Mouse (Mus musculus): ENCODE measurements around the gene Gp1ba. TPM values are rescaled to one million over a fixed set of nuclear protein-coding genes. Genes with fewer than 3 reads are reported as not detected.

The Gp1ba gene
- polyA plus RNA-seq, 1 experiment from 2014 or later, result 0.07 TPM

- 95% methylated on average over 9 of the region's 9 CpGs for WGBS
- ATAC-seq, result no peak
- peaks cover 42% of the 10 kb centered on the region for H3K36me3 ChIP-seq (ENCODE audit: control insufficient read depth, insufficient read depth)
Measured at GRCm38 (mm10) chr11:70664741-70665140, 25.8 kb downstream of the Gp1ba start.

GRCm38 (mm10) chr11:70666687-70667086 lies 27.8 kb downstream of the Gp1ba start:
- H3K36me3 ChIP-seq (ENCODE audit: control insufficient read depth, insufficient read depth), result peaks cover 51% of the 10 kb centered on the region
- TF ChIP-seq CTCF (IDR thresholded peaks at IDR 0.05; ENCODE audit: low read depth), result no peak
- no peaks in the 10 kb centered on the region for H3K9me3 ChIP-seq (ENCODE audit: control insufficient read depth)
- WGBS, result 96% methylated on average over 8 of the region's 8 CpGs
- no peak for ATAC-seq
- no peaks in the 10 kb centered on the region for H3K4me1 ChIP-seq (replicated peaks; ENCODE audit: control insufficient read depth, insufficient read depth, low read length)
- no peak overlapping the region for H3K4me2 ChIP-seq (replicated peaks; ENCODE audit: low read depth)
- H3K9ac ChIP-seq (ENCODE audit: low read depth, low read length), result no peak overlapping the region
- H3K27me3 ChIP-seq (replicated peaks; ENCODE audit: control insufficient read depth, insufficient read depth, low read length), result no peaks in the 10 kb centered on the region
- no peak overlapping the region for H3K4me3 ChIP-seq (ENCODE audit: low read depth, low read length)
- H3K27ac ChIP-seq (ENCODE audit: low read depth, low read length), result no peak overlapping the region

More at GRCm38 (mm10) chr11:70664741-70665140, 25.8 kb downstream of the Gp1ba start:
- peak; percentile 44 for TF ChIP-seq CTCF (IDR thresholded peaks at IDR 0.05; ENCODE audit: low read depth)
- Histone ChIP-seq H3K4me3 (ENCODE audit: low read depth, low read length) (no peak overlapping the region), H3K27me3 (replicated peaks; ENCODE audit: control insufficient read depth, insufficient read depth, low read length) (no peaks in the 10 kb centered on the region), H3K4me2 (replicated peaks; ENCODE audit: low read depth) (no peak overlapping the region), H3K4me1 (replicated peaks; ENCODE audit: control insufficient read depth, insufficient read depth, low read length) (no peaks in the 10 kb centered on the region), H3K27ac (ENCODE audit: low read depth, low read length) (no peak overlapping the region), H3K9me3 (ENCODE audit: control insufficient read depth) (no peaks in the 10 kb centered on the region), H3K9ac (ENCODE audit: low read depth, low read length) (no peak overlapping the region)

GRCm38 (mm10) chr11:70667271-70668150 lies 28.6 kb downstream of the Gp1ba start:
- H3K36me3 ChIP-seq (ENCODE audit: control insufficient read depth, insufficient read depth), result peaks cover 45% of the 10 kb centered on the region
- 53% methylated on average over 14 of the region's 14 CpGs for WGBS

GRCm38 (mm10) chr11:70668335-70668770 lies 29.4 kb downstream of the Gp1ba start:
- H3K27me3 ChIP-seq (replicated peaks; ENCODE audit: control insufficient read depth, insufficient read depth, low read length), result no peaks in the 10 kb centered on the region
- WGBS, result under 1% methylated on average over 15 of the region's 15 CpGs
- H3K36me3 ChIP-seq (ENCODE audit: control insufficient read depth, insufficient read depth), result peaks cover 40% of the 10 kb centered on the region
- H3K9me3 ChIP-seq (ENCODE audit: control insufficient read depth), result no peaks in the 10 kb centered on the region
- ATAC-seq, result peak; percentile 29
- peak overlapping the region; percentile 32 for H3K9ac ChIP-seq (ENCODE audit: low read depth, low read length)
- no peaks in the 10 kb centered on the region for H3K4me1 ChIP-seq (replicated peaks; ENCODE audit: control insufficient read depth, insufficient read depth, low read length)
- peak overlapping the region; percentile 63 for H3K4me3 ChIP-seq (ENCODE audit: low read depth, low read length)
- peak overlapping the region; percentile 93 for H3K4me2 ChIP-seq (replicated peaks; ENCODE audit: low read depth)
- no peak for TF ChIP-seq CTCF (IDR thresholded peaks at IDR 0.05; ENCODE audit: low read depth)
- H3K27ac ChIP-seq (ENCODE audit: low read depth, low read length), result no peak overlapping the region

More at GRCm38 (mm10) chr11:70667271-70668150, 28.6 kb downstream of the Gp1ba start:
- H3K4me3 ChIP-seq (ENCODE audit: low read depth, low read length), result peak overlapping the region; percentile 63
- ATAC-seq, result no peak
- no peaks in the 10 kb centered on the region for H3K9me3 ChIP-seq (ENCODE audit: control insufficient read depth)
- no peaks in the 10 kb centered on the region for H3K4me1 ChIP-seq (replicated peaks; ENCODE audit: control insufficient read depth, insufficient read depth, low read length)
- H3K4me2 ChIP-seq (replicated peaks; ENCODE audit: low read depth), result peak overlapping the region; percentile 93
- no peak overlapping the region for H3K27ac ChIP-seq (ENCODE audit: low read depth, low read length)
- H3K9ac ChIP-seq (ENCODE audit: low read depth, low read length), result no peak overlapping the region; the same call in 1 of the 2 replicates
- no peaks in the 10 kb centered on the region for H3K27me3 ChIP-seq (replicated peaks; ENCODE audit: control insufficient read depth, insufficient read depth, low read length)
- no peak for TF ChIP-seq CTCF (IDR thresholded peaks at IDR 0.05; ENCODE audit: low read depth)

- peak within 1 kb of the TSS; percentile 63 for H3K4me3 ChIP-seq (ENCODE audit: low read depth, low read length)
- H3K4me2 ChIP-seq (replicated peaks; ENCODE audit: low read depth), result peak within 1 kb of the TSS; percentile 93
- H3K9me3 ChIP-seq (ENCODE audit: control insufficient read depth), result no peaks in the 10 kb centered on the region
- under 1% methylated on average over 44 of the region's 44 CpGs for WGBS
- H3K36me3 ChIP-seq (ENCODE audit: control insufficient read depth, insufficient read depth), result peaks cover 40% of the 10 kb centered on the region
- H3K27ac ChIP-seq (ENCODE audit: low read depth, low read length), result peak within 1 kb of the TSS; percentile 88
- ATAC-seq, result peak; percentile 98
- H3K4me1 ChIP-seq (replicated peaks; ENCODE audit: control insufficient read depth, insufficient read depth, low read length), result no peaks in the 10 kb centered on the region
- TF ChIP-seq CTCF (IDR thresholded peaks at IDR 0.05; ENCODE audit: low read depth), result no peak
- H3K27me3 ChIP-seq (replicated peaks; ENCODE audit: control insufficient read depth, insufficient read depth, low read length), result no peaks in the 10 kb centered on the region
- peak within 1 kb of the TSS; percentile 59 for H3K9ac ChIP-seq (ENCODE audit: low read depth, low read length)
Measured at GRCm38 (mm10) chr11:70668771-70669505, 30.0 kb downstream of the Gp1ba start, which contains the start of gene Spag7. Gene Spag7, minus strand, starts transcription at chr11:70669416.

All from intestine, postnatal 0 days (tissue).